Mouse (Mus musculus): ENCODE data around the gene Krt87. TPM values are rescaled to one million over a fixed set of nuclear protein-coding genes. Genes with fewer than 3 reads are reported as not detected.

Gene Krt87
- total RNA-seq, 1 experiment, result not detected

GRCm38 (mm10) chr15:101385064-101385463, 53.5 kb downstream of the Krt87 start:
- in situ Hi-C loops (cut with MboI; ENCODE audit: low sequenced_read_pairs in 2 of 2, unreplicated experiment in 2 of 2), result no loop called here
- TF ChIP-seq MAFK (IDR thresholded peaks at IDR 0.05; ENCODE audit: insufficient read depth, low read depth, low read length), result no peak
- no peak for TF ChIP-seq ZNF384 (IDR thresholded peaks at IDR 0.05; ENCODE audit: low read depth, low read length)
- no peak for TF ChIP-seq CHD2 (IDR thresholded peaks at IDR 0.05; ENCODE audit: low read depth, low read length)
- TF ChIP-seq ZC3H11A (IDR thresholded peaks at IDR 0.05; ENCODE audit: borderline replicate concordance, low read depth, low read length), result no peak
- TF ChIP-seq HCFC1 (IDR thresholded peaks at IDR 0.05; ENCODE audit: borderline replicate concordance, insufficient read depth, low read length), result no peak
- Histone ChIP-seq H3K9me3 (ENCODE audit: control insufficient read depth, insufficient read depth, low read depth, low read length) (no peaks in the 10 kb centered on the region), H3K27ac (ENCODE audit: insufficient read depth, low read depth, low read length, poor library complexity, severe bottlenecking) (no peak overlapping the region), H3K4me1 (ENCODE audit: control insufficient read depth in 2 of 2, insufficient read depth in 2 of 2, low read length in 2 of 2, poor library complexity in 1 of 2) (peaks cover 0 to 6% of the 10 kb centered on the region in 2 experiments; a peak in 1 of 4 replicates), H3K4me3 (ENCODE audit: insufficient read depth in 1 of 2, low read depth in 1 of 2, low read length in 2 of 2, poor library complexity in 1 of 2, severe bottlenecking in 1 of 2) (no peak overlapping the region), H3K9ac (ENCODE audit: insufficient read depth, low read depth, low read length, poor library complexity, severe bottlenecking) (no peak overlapping the region), H3K36me3 (ENCODE audit: control insufficient read depth, insufficient read depth, low read length, poor library complexity, severe bottlenecking) (no peaks in the 10 kb centered on the region)
- no peak for DNase-seq (ENCODE audit: low read depth, low spot score)

- no peak for DNase-seq (ENCODE audit: low read depth, low spot score)
- in situ Hi-C loops (cut with MboI; ENCODE audit: low sequenced_read_pairs in 2 of 2, unreplicated experiment in 2 of 2), result no loop called here
- Histone ChIP-seq H3K4me3 (ENCODE audit: insufficient read depth in 1 of 2, low read depth in 1 of 2, low read length in 2 of 2, poor library complexity in 1 of 2, severe bottlenecking in 1 of 2) (no peak overlapping the region), H3K27ac (ENCODE audit: insufficient read depth, low read depth, low read length, poor library complexity, severe bottlenecking) (no peak overlapping the region), H3K36me3 (ENCODE audit: control insufficient read depth, insufficient read depth, low read length, poor library complexity, severe bottlenecking) (no peaks in the 10 kb centered on the region), H3K4me1 (ENCODE audit: control insufficient read depth in 2 of 2, insufficient read depth in 2 of 2, low read length in 2 of 2, poor library complexity in 1 of 2) (peaks cover 0 to 6% of the 10 kb centered on the region in 2 experiments; a peak in 1 of 4 replicates), H3K9ac (ENCODE audit: insufficient read depth, low read depth, low read length, poor library complexity, severe bottlenecking) (no peak overlapping the region), H3K9me3 (ENCODE audit: control insufficient read depth, insufficient read depth, low read depth, low read length) (no peaks in the 10 kb centered on the region)
- TF ChIP-seq CHD2 (IDR thresholded peaks at IDR 0.05; ENCODE audit: low read depth, low read length) (no peak), HCFC1 (IDR thresholded peaks at IDR 0.05; ENCODE audit: borderline replicate concordance, insufficient read depth, low read length) (no peak), ZNF384 (IDR thresholded peaks at IDR 0.05; ENCODE audit: low read depth, low read length) (no peak), ZC3H11A (IDR thresholded peaks at IDR 0.05; ENCODE audit: borderline replicate concordance, low read depth, low read length) (no peak), MAFK (IDR thresholded peaks at IDR 0.05; ENCODE audit: insufficient read depth, low read depth, low read length) (no peak)
Observed at GRCm38 (mm10) chr15:101384610-101385009, 54.0 kb downstream of the Krt87 start.

GRCm38 (mm10) chr15:101382811-101383210, 55.8 kb downstream of the Krt87 start:
- H3K9ac ChIP-seq (ENCODE audit: insufficient read depth, low read depth, low read length, poor library complexity, severe bottlenecking), result no peak overlapping the region
- H3K4me3 ChIP-seq (ENCODE audit: insufficient read depth in 1 of 2, low read depth in 1 of 2, low read length in 2 of 2, poor library complexity in 1 of 2, severe bottlenecking in 1 of 2), result no peak overlapping the region
- no peak overlapping the region for H3K27ac ChIP-seq (ENCODE audit: insufficient read depth, low read depth, low read length, poor library complexity, severe bottlenecking)
- H3K36me3 ChIP-seq (ENCODE audit: control insufficient read depth, insufficient read depth, low read length, poor library complexity, severe bottlenecking), result no peaks in the 10 kb centered on the region
- in situ Hi-C loops (cut with MboI; ENCODE audit: low sequenced_read_pairs in 2 of 2, unreplicated experiment in 2 of 2), result no loop called here
- H3K4me1 ChIP-seq (ENCODE audit: control insufficient read depth in 2 of 2, insufficient read depth in 2 of 2, low read length in 2 of 2, poor library complexity in 1 of 2), result peaks cover 0 to 3% of the 10 kb centered on the region in 2 experiments; a peak in 1 of 4 replicates
- DNase-seq (ENCODE audit: low read depth, low spot score), result no peak
- H3K9me3 ChIP-seq (ENCODE audit: control insufficient read depth, insufficient read depth, low read depth, low read length), result no peaks in the 10 kb centered on the region
- TF ChIP-seq ZNF384 (IDR thresholded peaks at IDR 0.05; ENCODE audit: low read depth, low read length) (no peak), MAFK (IDR thresholded peaks at IDR 0.05; ENCODE audit: insufficient read depth, low read depth, low read length) (no peak), HCFC1 (IDR thresholded peaks at IDR 0.05; ENCODE audit: borderline replicate concordance, insufficient read depth, low read length) (no peak), CHD2 (IDR thresholded peaks at IDR 0.05; ENCODE audit: low read depth, low read length) (no peak), ZC3H11A (IDR thresholded peaks at IDR 0.05; ENCODE audit: borderline replicate concordance, low read depth, low read length) (no peak)

- Histone ChIP-seq H3K4me1 (ENCODE audit: control insufficient read depth in 2 of 2, insufficient read depth in 2 of 2, low read length in 2 of 2, poor library complexity in 1 of 2) (no peaks in the 10 kb centered on the region), H3K36me3 (ENCODE audit: control insufficient read depth, insufficient read depth, low read length, poor library complexity, severe bottlenecking) (no peaks in the 10 kb centered on the region), H3K4me3 (ENCODE audit: insufficient read depth in 1 of 2, low read depth in 1 of 2, low read length in 2 of 2, poor library complexity in 1 of 2, severe bottlenecking in 1 of 2) (no peak overlapping the region), H3K27ac (ENCODE audit: insufficient read depth, low read depth, low read length, poor library complexity, severe bottlenecking) (no peak overlapping the region), H3K9ac (ENCODE audit: insufficient read depth, low read depth, low read length, poor library complexity, severe bottlenecking) (no peak overlapping the region), H3K9me3 (ENCODE audit: control insufficient read depth, insufficient read depth, low read depth, low read length) (no peaks in the 10 kb centered on the region)
- in situ Hi-C loops (cut with MboI; ENCODE audit: low sequenced_read_pairs in 2 of 2, unreplicated experiment in 2 of 2), result no loop called here
- DNase-seq (ENCODE audit: low read depth, low spot score), result no peak
- TF ChIP-seq HCFC1 (IDR thresholded peaks at IDR 0.05; ENCODE audit: borderline replicate concordance, insufficient read depth, low read length), result no peak
- TF ChIP-seq MAFK (IDR thresholded peaks at IDR 0.05; ENCODE audit: insufficient read depth, low read depth, low read length), result no peak
- TF ChIP-seq ZC3H11A (IDR thresholded peaks at IDR 0.05; ENCODE audit: borderline replicate concordance, low read depth, low read length), result no peak
- no peak for TF ChIP-seq CHD2 (IDR thresholded peaks at IDR 0.05; ENCODE audit: low read depth, low read length)
- no peak for TF ChIP-seq ZNF384 (IDR thresholded peaks at IDR 0.05; ENCODE audit: low read depth, low read length)
Observed at GRCm38 (mm10) chr15:101381758-101382157, 56.8 kb downstream of the Krt87 start.

Other genes with a start within 250 kb of the Krt87 start
- gene Grasp, start 214.6 kb downstream of the Krt87 start, total RNA-seq (2012; rRNA removed), result 10.8 and 12.9 TPM in 2 replicates
- 8.5 and 12.1 TPM in 2 replicates for gene Nr4a1, start 184.5 kb downstream of the Krt87 start, total RNA-seq (2012; rRNA removed)
- gene Atg101, start 154.5 kb downstream of the Krt87 start, total RNA-seq (2012; rRNA removed), result 116 and 119 TPM in 2 replicates
- 0.22 and 0.32 TPM in 2 replicates for gene 6030408B16Rik, start 145.6 kb downstream of the Krt87 start, total RNA-seq (2012; rRNA removed)
- gene Krt80, start 68.6 kb downstream of the Krt87 start, total RNA-seq (2012; rRNA removed), result 0.18 TPM in 1 of 2 replicates, not detected in the other
- gene Krt7, start 27.8 kb downstream of the Krt87 start, total RNA-seq (2012; rRNA removed), result 10.0 and 14.1 TPM in 2 replicates
- not detected in 2 replicates for gene Krt88, start 8.9 kb upstream of the Krt87 start, total RNA-seq (2012; rRNA removed)
- gene Krt81, start 24.9 kb upstream of the Krt87 start, total RNA-seq (2012; rRNA removed), result not detected in 2 replicates
- not detected in 2 replicates for gene Krt86, start 34.7 kb upstream of the Krt87 start, total RNA-seq (2012; rRNA removed)
- gene Krt83, start 52.7 kb upstream of the Krt87 start, total RNA-seq (2012; rRNA removed), result not detected in 2 replicates
- not detected in 2 replicates for gene Gm49425, start 78.5 kb upstream of the Krt87 start, total RNA-seq (2012; rRNA removed)
- not detected in 2 replicates for gene Krt84, start 94.0 kb upstream of the Krt87 start, total RNA-seq (2012; rRNA removed)
- gene Krt82, start 111.9 kb upstream of the Krt87 start, total RNA-seq (2012; rRNA removed), result not detected in 2 replicates
- gene Krt90, start 124.1 kb upstream of the Krt87 start, total RNA-seq (2012; rRNA removed), result 0.27 TPM in 1 of 2 replicates, not detected in the other
- 0.04 TPM in 1 of 2 replicates, not detected in the other for gene Krt75, start 135.1 kb upstream of the Krt87 start, total RNA-seq (2012; rRNA removed)
- gene Gm5414, start 189.4 kb upstream of the Krt87 start, total RNA-seq (2012; rRNA removed), result not detected in 2 replicates
- not detected in 2 replicates for gene Gm5478, start 208.6 kb upstream of the Krt87 start, total RNA-seq (2012; rRNA removed)
- not detected in 2 replicates for gene Krt6b, start 241.5 kb upstream of the Krt87 start, total RNA-seq (2012; rRNA removed)

Measured in ES-E14 (cell line).